Mouse (Mus musculus) left cerebral cortex, adult 11 months (tissue): ENCODE measurements at regions not wholly inside any gene's neighbourhood (a gene's known extent, or its start where the extent isn't known, plus 50 kb on each side); places are given as distances from the start of the nearest gene placed in this dataset.
A peak's percentile ranks its signal among the peaks of the same experiment; 100 is the strongest.

Experiments
- DNase-seq: peaks from one replicate; pipeline ENCODE4 v3.0.0; 2022; ENCODE audit warnings: low spot score

GRCm38 (mm10) chr5:42364116-42364515 lies 296.4 kb downstream of the Gm16223 start:
- DNase-seq, result no peak

- no peak for DNase-seq
Measured at GRCm38 (mm10) chr5:42387959-42388358, 320.2 kb downstream of the Gm16223 start.

- no peak for DNase-seq
Measured at GRCm38 (mm10) chr5:42396695-42397094, 328.9 kb downstream of the Gm16223 start.

DNA sequence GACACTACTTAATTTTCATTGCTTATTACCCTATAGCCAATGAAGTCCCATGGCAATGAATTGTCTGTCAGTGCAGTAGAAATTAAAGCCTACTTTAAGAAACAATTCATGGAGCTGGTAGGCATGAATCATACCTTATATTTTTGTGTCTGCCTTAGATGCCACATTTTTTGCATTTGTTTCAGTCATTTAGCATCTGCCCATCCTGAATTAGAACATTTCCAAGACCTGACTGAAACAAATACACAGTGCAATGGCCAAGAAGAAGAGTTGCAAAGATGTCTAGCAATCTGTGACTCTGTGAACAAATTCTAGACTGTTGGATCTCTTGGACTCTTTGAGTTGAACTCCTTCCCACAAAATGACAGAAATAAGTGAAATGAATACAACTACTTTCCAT lies 342.2 kb downstream of the Gm16223 start:
- no peak for DNase-seq

GRCm38 (mm10) chr5:42412296-42412695 lies 344.5 kb downstream of the Gm16223 start:
- DNase-seq, result peak; percentile 35

GRCm38 (mm10) chr5:42425902-42426301 lies 358.1 kb downstream of the Gm16223 start:
- DNase-seq, result no peak

DNA sequence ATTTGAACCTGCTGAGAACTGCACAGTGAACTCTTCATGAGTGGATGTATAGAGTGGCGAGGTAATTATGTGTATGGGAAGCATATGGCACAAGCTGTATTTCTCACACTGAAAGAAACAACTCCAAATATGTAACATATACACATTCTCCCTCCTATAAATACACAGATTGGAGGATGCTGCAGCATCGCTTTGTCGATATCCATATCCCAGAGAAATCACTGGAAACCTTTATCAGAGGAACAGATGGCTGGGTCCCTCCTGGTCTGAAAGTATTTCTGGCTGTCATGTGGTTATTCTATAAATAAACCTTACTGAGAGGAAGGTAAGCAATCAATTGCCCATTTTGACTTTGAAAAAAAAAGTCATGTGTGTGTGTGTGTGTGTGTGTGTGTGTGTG lies 365.4 kb downstream of the Gm16223 start:
- no peak for DNase-seq

GRCm38 (mm10) chr5:42448644-42449043 lies 380.9 kb downstream of the Gm16223 start:
- no peak for DNase-seq

- DNase-seq, result no peak
Measured at GRCm38 (mm10) chr5:42449581-42449980, 381.8 kb downstream of the Gm16223 start.

- DNase-seq, result no peak
Measured at GRCm38 (mm10) chr5:42453707-42454106, 385.9 kb downstream of the Gm16223 start.

DNA sequence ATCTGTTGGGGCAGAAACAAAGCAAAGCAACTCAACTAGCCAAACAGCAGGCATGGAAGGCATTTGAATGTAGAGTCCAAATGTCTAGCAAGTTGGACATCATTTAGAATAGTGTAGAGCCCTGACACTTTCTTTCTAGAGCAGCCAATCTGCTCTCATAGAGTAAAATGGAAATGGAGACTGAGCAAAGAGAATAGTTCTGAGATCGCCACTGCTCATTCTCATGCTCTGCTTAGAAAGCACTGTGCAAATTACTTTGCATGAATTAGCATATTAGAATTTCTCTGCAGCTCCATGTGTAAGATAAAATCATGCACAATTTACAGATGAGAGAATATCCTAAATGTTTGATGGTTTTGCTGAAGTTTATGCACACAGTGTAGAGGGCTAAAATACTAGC lies 393.4 kb downstream of the Gm16223 start:
- no peak for DNase-seq

DNA sequence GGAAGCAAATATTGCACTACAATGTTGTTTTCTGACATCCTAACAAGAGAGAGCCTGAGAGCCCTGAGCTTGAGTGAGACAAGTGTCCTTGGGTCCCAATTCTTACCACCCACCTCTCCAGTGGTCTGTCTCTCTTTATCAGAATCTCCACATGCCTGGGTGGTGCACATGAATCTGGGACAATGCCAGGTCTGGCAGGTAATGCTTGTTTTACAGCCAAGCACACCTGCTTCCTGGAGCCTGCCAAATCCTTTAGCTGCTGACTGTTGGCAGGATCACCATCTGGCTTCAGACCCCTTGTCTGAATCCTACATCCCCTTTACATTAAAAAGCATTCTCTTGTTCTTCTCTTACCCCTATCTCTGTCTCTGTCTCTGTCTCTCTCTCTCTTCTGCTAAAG lies 397.1 kb downstream of the Gm16223 start:
- no peak for DNase-seq

GRCm38 (mm10) chr5:42473493-42473892 lies 405.7 kb downstream of the Gm16223 start:
- DNase-seq, result no peak

DNA sequence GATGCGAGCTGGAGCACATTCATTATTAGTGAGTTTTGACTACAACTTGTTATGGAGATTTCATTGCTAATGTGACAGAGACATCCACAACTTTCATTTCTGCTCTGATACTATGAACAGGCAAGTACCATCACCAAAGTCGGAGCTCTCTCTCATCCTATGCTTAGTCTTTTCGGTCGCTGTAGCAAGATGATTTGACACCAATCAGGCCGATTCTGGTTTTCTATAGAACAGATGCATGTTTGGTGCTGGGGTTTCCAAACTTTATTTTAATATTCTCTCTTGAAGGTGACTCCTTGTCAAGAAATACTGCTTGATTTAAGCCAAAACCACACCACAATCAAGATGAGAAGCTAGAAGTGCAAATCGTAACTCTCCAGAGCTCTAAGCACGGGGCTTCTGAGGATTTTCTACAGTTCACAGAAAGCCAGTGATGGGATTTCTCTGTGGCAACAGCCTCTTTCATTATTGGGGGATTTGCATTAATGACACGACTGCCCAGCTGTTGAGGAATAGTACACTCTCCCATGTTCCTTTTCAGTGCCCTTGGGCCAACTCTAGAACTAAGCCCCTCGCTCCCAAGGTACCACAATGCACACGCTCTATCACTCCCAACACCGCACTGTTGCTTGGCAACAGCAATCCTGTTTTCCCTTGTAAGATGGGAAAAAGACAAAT lies 434.5 kb downstream of the Gm16223 start:
- DNase-seq, result no peak

DNA sequence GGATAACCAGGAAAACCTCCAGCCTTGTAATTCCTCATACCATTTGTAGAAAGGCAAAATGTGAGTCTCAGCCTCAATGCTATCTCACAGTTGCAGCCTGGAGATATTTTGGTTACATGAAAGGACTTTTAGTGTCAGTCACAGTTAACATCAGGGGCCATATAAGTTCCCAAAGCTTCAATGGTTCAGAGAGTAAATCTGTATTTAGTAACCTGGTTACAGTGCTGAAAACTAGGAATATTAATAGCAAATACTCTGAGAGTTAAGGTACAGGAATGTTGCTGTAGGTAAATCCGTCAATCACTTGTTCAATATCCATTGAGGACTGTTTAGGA lies 435.0 kb downstream of the Gm16223 start:
- DNase-seq, result no peak

DNA sequence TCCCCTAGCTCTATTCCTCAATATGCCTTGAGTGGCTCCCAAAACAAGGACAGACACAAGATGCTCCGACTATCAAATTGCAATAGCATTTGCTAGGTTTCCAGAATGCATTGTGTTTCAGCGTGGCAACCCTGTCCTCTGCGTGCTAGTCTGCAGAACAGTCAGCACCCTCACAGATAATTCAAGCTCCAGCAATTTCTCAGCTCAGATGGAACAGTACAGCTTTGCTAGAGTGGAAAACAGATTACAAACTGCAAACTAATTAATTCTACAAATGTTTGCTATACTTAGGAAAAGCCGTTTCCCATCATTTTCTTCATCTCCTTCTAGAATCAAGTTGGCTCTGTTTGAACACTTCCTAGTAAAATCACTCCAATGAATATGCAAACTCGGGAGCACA lies 441.4 kb downstream of the Gm16223 start:
- DNase-seq, result peak; percentile 4

DNA sequence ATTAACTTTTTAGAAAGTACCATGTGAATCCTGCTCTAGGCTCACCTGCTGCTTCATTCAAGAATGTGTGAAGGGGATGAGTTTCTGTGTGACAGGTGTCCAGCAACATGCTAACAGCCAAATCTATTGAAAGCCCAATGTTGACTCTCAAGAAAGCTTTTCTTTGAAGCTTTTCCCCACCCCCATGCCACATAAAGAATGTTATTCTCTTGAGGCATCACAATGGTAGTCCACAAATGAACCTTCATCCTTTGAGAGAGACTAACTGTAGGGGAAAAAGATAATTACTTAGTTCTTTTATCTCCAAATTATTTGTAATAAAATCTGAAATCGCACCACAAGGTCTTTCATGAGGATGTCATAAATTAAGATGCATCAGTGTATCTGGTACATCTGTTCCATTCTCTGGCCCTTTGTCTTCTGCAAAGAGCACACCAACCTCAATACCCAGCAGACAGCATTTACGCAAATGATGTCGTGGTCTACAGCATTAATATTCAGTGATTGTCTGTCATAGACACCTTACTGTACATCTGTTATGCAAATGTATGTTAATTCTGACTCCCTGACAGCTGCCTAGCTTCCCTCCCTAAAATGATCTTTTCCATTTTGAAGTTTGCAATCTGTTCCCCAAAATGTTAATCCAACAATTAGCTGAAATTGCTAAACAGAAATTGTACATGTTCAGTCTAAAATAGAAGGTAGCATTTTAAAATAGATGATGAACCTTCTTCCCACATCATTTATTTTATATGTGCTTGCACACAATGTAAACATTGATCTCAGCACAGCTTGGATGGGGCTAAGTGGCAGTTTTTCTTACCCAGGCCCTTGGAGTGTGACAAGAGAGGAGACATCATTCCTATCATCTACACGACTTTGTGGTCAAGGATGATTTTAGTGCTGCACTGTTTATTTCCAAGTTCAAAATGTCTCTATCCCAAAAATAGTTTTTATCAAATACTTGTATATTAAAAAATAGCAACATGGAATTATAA lies 455.7 kb downstream of the Gm16223 start:
- peak; percentile 1 for DNase-seq

DNA sequence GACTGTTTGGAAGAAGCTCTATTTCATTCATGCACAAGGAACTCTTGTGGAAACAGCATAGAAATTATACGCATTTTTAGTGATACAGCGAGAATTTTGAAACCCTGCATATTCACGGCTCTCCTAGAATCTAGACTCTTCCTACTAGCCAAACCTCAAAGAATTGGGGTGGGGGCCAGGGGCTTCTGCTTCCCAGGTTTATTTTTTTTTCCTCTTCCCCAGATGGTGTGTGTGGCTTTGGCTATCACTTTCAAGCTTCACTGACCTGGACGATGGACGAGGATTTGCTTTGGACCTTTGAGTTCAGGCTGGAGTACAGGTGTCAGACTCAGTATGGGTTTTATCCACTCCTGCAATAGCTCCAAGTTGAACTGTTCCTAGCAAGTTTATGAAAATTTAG lies 457.7 kb downstream of the Gm16223 start:
- no peak for DNase-seq

DNA sequence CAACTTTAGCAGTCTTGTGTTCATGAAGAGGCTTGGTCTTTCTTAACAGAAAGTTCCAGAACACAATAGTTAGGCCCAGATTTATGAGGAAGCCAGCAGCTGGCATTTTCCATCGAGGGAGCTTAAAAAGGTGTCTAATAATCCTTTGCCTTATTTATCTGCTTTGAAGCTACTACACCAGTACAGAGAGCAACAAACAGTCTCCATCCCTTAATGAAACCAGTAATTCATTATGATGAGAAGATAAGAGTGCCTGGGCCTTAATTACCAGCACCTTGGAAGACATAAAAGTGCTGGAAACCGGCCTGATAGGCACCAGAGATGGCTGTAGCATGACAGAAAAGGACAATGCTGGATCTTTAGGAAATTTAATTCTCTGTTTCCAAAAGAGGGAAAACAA lies 492.8 kb downstream of the Gm16223 start:
- DNase-seq, result no peak

DNA sequence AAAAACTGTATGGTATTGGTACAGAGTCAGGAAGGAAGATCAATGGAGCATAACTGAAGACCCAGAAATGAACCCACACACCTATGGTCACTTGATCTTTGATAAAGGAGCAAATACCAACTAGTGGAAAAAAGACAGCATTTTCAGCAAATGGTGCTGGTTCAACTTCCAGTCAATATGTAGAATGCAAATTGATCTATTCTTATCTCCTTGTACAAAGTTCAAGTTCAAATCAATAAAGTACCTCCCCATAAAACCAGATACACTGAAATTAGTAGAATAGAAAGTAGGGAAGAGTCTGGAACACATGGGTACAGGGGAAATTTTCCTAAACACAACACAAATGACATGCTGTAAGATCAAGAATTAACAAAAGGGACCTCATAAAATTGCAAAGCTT lies 495.6 kb downstream of the Gm16223 start:
- DNase-seq, result no peak

DNA sequence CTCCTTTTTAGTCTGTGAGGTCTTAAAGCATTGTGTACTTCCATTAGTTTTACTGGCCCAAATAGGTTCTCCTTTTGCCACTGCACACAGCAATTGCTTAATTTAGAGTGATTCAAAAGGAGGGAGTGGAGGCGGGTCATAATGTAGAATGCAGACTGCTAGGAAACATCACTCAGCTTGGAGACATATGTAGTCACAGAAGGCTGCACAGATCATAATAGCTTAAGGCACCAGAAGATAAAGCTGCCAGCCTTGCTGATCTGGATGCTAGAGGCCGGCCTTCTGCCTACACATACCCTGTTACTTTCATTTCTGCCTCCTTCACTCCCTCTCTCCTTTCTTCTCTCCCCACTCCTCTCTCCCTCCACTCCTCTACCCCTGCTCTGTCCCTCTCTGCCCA lies 508.2 kb downstream of the Gm16223 start:
- DNase-seq, result no peak

DNA sequence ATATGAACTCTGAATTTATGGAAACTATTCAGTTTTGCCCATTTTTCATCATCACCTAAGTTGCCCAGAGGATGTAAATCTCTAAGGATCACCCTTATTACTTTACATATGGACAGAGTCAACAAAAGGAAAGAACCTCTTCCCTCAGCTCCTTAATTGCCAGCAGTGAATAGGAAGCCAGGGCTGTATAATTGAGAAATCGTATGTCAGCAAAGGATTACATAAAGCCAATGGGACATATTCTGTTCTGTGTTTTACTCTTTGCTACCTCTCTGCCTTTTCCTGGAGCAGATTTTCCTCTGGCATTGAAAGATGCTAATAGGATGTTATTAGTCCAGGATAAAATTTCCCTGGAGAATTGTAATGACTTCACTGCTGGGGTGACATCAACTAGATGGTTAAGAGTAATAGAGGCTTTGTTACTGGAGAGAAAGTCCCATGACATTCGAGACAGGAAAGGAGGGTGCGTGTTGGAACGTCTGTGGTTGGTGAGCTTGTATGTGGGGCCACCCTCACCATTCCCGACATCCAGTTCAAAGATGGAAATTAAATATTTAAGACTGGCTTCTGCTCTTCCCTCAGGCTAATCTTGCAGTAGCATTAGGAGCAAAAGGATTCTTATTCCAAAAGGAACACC lies 510.6 kb downstream of the Gm16223 start:
- DNase-seq, result no peak

DNA sequence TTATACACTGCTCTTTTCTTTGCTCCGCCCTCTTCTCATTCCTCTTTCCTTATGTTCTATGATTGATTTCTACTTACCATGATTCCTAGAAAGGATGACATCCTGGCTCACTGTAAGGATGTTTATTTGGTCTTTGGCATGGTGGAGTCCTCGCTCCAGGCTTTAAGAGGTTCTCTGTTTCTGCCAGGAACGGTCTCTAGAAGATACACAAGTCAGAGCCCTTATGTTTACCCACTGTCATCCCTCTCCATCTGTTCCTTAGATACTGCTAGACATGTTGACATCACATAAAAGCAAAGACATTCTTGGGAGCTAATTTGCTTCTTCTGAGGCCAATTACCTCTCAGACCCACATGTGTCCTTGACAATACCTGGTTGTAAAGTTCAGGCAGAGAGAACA lies 552.9 kb downstream of the Gm16223 start:
- DNase-seq, result no peak
